Mouse (Mus musculus) embryo, embryonic 11 days (tissue): Measurements from ENCODE around the gene Ddx27.
"Not testable (repeated sequence)": the region's sequence is repeated elsewhere in the genome, so short reads cannot be mapped to it uniquely, and the experiment has no call there.

ENCODE experiments used
- DNase-seq: peaks from one replicate; pipeline ENCODE4 v3.0.0-alpha.2; 2015

Gene Ddx27

GRCm38 (mm10) chr2:167014702-167015381, at the start of gene Ddx27:
Ddx27 (plus strand) TSS chr2:167015193.
- DNase-seq = peak; percentile 97

GRCm38 (mm10) chr2:166973153-166973552, 41.8 kb upstream of the Ddx27 start:
- no peak for DNase-seq

GRCm38 (mm10) chr2:166974177-166974872, 40.7 kb upstream of the Ddx27 start:
- no peak for DNase-seq

DNA sequence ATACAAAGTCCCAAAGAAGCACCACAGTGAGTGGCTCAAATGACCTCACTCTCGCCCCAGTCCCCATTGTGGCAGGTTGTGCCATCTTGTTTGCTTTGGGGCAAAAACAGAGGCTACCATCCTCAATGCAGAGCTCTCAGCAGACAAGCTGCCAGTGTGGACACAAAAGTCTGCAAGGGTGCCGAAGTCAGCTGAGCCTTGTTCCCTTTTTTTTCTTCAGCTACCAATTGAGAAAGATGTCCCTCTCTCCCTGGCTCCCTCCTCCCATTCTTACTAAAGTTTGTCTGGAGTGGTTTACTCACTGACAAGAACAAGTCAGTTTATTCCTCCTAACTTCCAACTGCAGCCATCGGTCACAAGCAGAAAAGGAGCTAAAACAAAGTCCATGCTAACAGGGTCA, 38.6 kb upstream of the Ddx27 start:
- no peak for DNase-seq

GRCm38 (mm10) chr2:166977490-166977889, 37.5 kb upstream of the Ddx27 start:
- DNase-seq = no peak

DNA sequence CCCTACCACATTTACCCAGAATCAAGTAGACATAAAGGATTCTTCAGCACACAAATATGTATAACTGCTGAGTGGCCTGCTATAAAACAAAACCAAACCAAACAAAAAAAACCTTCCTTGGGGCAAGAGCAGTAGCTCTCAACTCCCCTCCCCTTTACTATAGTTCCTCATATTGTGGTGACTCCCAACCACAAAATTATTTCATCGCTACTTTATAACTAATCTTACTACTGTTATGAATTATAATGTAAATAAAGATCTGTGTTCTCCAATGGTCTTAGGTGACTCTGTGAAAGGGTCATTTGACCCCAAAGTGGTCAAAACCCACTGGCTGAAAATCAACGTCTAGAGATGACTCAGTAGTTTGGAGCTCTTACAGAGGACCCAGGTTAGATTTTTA, 34.8 kb upstream of the Ddx27 start:
- DNase-seq = no peak

GRCm38 (mm10) chr2:166983351-166983894, 31.6 kb upstream of the Ddx27 start:
- DNase-seq = no peak

GRCm38 (mm10) chr2:166990861-166991260, 24.1 kb upstream of the Ddx27 start:
- DNase-seq = no peak

DNA sequence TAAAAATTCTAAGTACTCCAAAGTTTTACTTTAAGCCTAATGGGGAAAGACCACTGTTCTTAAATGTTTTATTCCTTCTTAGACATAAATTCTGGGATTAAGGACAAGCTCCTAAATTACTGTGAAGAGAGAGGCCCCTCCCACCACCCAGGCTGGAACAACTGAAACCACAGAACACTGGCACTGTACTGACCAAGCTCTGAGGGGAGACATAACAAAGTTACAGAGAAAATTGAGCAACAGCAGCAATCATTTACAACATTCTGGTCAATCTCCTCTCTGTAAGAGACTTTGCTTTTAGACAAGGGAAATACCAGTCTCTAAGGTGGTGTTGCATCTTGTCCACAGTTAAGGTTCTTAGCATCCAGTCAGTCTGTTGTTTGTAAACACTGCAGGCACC, 23.0 kb upstream of the Ddx27 start:
- no peak for DNase-seq

DNA sequence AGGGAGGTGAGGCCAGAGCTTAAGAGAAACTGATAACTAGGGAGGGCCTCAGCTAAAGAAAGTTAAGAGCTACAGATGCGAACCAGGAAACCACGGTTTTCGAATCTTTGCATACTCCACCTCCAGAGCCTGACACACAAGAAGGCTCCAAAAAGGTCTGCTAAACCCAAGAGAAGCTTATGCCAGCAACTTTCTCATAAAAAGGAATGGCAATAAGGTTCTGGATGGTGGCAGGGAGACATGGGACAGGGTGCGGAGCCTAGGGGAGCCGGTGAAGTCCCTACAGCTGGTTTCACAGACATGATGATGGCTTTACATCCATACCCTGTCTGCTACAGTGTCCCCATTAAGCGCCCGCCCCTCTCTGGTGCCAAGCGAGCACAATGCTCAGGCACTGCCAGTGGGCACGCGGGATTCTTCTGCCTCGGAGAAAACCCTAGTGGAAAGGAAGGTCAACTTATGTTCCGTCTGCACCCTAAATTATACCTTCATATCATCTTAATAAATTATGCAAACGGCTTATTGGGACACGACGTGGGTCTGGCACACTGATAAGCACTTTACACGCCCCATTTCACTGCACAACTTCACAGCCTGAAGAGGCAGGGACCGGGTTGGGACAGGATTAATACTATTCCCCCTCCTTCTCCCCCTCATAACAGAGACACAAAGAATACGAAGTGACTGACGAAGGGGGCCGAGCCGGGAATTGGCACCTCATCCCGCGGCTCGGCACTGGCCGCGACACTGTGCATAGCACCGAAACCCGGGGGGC, 19.8 kb upstream of the Ddx27 start:
- DNase-seq = peak; percentile 34

GRCm38 (mm10) chr2:166995796-166996532, 19.0 kb upstream of the Ddx27 start, which contains the start of gene Stau1:
Stau1 (minus strand) TSS chr2:166996299.
- DNase-seq = peak; percentile 100

DNA sequence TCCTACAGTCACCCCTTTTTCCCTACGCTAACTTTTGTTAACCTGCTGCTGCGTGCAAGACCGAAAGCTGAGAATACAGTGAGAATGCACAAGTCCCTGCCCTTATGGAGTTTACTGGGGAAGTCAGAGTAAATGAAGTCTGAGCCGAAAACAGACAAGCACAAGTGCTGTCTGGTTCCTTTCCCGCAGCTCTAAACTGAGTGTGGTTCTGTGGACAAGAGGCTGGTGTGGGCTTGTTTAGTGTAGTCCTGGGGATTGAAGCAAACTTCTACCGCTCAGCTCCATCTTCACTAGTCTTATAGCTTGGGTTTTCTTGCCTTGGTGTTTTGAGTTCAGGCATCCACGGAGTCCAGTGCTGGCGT, 18.5 kb upstream of the Ddx27 start:
- no peak for DNase-seq

GRCm38 (mm10) chr2:167001486-167001885, 13.5 kb upstream of the Ddx27 start:
- DNase-seq = no peak

DNA sequence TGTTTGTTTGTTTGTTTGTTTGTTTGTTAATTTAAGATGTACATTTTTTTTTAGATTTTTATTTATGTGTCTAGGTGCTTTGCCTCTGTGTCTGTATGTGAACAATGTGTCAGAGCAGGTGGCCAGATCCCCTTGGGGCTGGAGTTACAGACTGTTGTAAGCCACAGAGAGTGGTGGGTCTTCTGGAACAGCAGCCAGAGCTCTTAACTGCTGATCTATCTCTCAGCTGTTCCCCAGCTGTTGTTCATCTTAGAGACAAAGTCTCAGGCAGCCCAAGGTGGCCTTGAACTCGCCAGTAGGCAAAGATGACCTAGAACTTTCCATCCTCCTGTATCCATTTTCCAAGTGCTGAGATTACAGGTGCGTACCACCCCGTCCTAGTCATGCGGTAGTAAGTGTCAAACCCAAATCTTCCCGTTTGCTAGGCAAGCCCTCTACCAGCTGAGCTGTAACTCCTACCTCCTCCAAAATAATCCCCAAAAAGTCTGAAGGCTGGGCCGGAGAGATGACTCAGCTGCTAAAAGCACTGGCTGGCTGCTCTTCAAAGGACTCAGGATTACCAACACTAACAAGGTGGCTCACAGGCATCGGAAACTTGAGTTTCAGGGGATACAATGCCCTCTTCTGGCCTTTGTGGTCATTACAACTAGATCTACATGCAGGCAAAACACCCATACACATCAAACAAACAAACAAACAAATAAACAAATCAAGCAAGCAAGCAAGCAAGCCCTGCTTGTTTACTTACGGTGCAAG, 10.7 kb upstream of the Ddx27 start:
- DNase-seq = peak; percentile 79

GRCm38 (mm10) chr2:167006355-167006754, 8.6 kb upstream of the Ddx27 start:
- no peak for DNase-seq

DNA sequence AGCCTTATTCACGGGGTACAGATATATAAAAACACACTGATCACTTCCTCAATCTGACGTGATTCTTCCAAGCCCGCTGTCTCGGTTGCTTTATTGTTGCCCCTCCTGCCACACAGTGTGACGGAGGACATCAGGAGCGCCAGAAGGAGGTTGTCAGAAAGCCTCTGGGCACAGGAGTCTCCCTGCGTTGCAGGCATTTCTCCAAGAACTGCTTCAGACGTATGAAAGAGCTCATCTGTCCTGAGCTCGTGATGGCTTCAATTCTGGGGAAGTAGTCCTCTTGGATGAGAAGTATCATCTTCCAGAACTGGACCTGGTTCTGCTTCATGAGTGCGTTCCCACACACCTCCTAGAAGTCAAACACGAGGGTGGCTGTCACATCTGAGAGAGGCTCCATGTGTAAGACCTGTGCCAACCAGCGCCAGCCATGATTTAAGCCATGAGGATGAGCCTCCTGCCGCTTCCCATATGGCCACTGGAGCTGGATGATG, 7.9 kb upstream of the Ddx27 start:
- no peak for DNase-seq

DNA sequence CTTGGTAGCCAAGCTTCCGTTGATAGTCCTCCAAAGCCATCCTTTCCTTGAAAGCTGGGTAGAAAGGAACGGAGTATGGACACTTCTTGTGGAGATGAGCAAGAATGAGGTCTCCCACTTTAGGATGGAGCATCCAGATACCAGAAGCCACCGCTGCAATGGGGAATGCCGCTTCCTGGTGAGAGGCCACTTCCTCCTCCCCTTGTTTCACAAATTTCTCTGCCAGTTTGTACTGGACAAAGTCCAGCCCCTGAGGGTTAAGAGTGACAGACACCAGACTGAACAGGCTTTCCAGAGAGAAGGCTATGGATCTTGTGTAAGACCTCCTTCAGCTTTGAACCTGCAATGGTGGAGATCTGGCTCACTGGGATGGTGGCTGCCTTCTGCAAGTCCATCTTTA, 7.4 kb upstream of the Ddx27 start:
- DNase-seq = not testable (repeated sequence)

DNA sequence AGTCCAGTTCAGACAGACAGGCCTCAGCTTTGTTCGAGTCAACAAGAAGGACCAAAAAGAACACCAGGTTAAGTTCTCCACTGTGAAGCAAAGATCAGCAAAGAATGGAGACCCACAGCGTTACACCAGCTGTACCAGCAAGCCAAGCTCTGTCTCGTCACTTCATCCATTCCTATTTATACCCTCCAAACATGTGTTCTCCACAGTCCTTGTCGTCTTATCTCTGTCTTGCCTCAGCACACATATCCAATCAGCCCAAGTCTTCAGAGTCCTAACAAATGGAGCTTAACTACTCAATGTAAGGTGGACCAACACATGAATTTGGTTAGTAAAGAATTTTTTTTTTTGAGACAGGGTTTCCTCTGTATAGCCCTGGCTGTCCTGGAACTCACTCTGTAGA, 5.5 kb upstream of the Ddx27 start:
- DNase-seq = no peak

- no peak for DNase-seq
These were observed 4.4 kb upstream of the Ddx27 start for GRCm38 (mm10) chr2:167010546-167010945.

DNA sequence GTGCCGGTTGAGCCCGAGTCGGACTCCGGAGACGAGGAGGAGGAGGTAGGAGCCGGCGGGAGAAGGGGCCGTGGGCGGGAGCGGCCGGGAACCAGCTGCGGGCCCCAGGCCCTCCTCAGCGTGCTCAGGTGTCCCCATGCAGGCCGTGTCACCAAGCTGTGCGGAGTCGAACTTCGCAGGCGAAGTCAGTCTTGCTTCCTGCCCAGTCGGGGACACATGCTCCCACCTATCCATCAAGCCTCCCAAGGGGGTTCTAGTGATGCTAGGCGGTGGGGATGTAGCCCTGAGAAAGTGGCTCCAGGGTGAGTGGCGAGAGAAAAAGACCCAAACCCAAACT, 357 bp downstream of the Ddx27 start:
- DNase-seq = no peak

DNA sequence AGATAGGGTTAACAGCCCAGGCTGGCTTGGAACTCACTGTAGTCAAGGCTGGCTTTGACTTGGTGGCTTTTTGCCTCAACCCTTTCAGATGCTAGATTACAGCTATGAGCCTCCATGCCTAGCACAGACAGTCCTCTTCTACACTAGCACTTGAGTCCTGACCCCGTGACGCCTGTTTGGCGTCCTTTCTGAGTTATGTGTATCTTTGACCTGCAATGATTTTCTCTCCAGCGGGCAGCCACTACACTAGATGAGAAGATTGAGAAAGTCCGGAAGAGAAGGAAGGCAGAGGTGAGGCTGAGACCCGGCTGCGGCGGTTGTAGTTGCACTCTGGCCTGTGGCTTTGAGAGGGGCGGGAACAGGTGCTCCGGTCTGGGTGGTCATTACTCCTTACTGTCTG, 4.4 kb downstream of the Ddx27 start:
- DNase-seq = no peak

DNA sequence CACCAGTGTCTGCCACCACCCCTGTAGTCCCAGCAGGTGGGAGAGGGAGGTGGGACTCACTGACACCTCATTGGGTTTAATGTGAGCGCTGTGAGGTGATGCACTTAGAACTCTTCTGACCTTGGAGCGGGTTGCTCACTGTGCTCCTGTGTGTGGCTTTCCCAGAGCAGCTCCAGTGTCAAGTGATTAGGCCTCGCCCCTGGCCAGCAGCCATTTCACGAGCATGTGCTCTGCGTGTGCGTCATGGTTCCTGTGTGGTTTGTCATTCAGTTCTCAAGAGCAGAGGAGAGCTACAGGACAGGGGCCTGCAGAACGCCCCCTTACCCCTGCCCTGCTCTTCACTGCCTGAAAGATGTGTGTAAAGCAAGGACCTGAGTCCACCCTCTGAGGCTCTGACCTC, 13.6 kb downstream of the Ddx27 start:
- no peak for DNase-seq
